Mouse (Mus musculus) bone marrow macrophage, adult 2 months (primary cell): ENCODE measurements around the gene Ubqln3. TPM values are rescaled to one million over a fixed set of nuclear protein-coding genes. Genes with fewer than 3 reads are reported as not detected.

Experiments used
- H3K27ac ChIP-seq: 2 replicates; pipeline ENCODE4 v1.5.1; 2012; ENCODE audit warnings: low read depth, low read length; ENCODE audit not compliant: insufficient read depth
- H3K4me1 ChIP-seq: 2 replicates; pipeline ENCODE4 v1.6.1; 2012; ENCODE audit warnings: low read length; ENCODE audit not compliant: control insufficient read depth, insufficient read depth
- H3K4me3 ChIP-seq: 2 replicates; pipeline ENCODE4 v1.5.1; 2012; ENCODE audit warnings: mild to moderate bottlenecking, low read length, moderate library complexity; ENCODE audit not compliant: insufficient read depth
- CTCF ChIP-seq: IDR thresholded peaks from 2 replicates; pipeline ENCODE4 v1.5.1; 2012; ENCODE audit warnings: low read depth, mild to moderate bottlenecking, low read length, moderate library complexity
- POLR2A ChIP-seq: IDR thresholded peaks from 2 replicates; pipeline ENCODE4 v1.6.1; 2012; ENCODE audit warnings: mild to moderate bottlenecking, low read depth, low read length, borderline replicate concordance
- polyA plus RNA-seq: library from polyadenylated mRNA; stranded (reverse); fragments of >200 nt; gene quantifications from 2 replicates; pipeline ENCODE4 v1.2.4, GENCODE M21; 2012; ENCODE audit not compliant: missing spikeins, insufficient read depth, insufficient read length

Ubqln3 gene
- polyA plus RNA-seq: not detected in 2 replicates

DNA sequence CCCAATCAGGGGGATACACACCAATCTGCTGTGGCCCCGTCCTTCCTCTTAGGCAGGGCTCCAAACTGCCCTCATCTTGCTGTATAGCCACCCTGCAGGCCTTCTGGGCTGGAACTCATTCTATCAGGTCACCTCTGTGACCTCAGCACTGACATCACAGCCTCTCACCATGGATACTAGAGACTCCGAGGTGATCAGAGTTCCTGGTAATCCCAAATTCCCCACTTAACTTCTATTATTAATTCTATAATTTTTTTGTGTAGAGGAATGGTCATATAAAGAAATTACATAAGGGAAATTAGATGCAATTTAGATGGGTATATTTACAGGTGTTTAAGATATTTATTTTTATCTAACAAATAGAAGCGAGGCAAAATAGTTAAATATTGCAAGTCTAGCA, at the start of gene Ubqln3:
Gene Ubqln3, minus strand, starts transcription at position 101 of the 400 bp plus-strand sequence.
- Histone ChIP-seq H3K27ac (no peak within 1 kb of the TSS), H3K4me3 (no peak within 1 kb of the TSS), H3K4me1 (no peaks in the 10 kb centered on the region)
- TF ChIP-seq POLR2A: no peak
- no peak for TF ChIP-seq CTCF

DNA sequence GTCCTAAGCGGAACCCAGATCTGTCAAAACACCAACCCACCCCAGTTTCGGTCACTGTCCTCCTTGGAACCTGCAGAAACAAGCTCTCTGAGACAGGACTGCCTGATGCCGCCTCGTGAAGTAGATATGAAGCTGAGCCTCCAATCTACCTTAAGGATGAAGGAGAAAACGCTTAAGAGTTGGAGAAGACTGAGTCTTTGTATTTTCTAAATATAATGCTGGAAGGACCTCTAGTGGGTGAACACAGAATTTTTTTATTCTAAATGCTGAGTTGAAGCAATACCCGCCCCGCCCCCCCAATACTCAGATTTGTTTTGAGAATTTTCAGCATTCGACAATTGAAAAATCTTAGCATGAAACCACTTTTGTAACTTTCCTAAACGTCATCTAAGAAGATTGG, 48.2 kb upstream of the Ubqln3 start:
- H3K4me1 ChIP-seq: no peaks in the 10 kb centered on the region
- H3K4me3 ChIP-seq: no peak overlapping the region
- TF ChIP-seq POLR2A (no peak), CTCF (no peak)
- no peak overlapping the region for H3K27ac ChIP-seq

DNA sequence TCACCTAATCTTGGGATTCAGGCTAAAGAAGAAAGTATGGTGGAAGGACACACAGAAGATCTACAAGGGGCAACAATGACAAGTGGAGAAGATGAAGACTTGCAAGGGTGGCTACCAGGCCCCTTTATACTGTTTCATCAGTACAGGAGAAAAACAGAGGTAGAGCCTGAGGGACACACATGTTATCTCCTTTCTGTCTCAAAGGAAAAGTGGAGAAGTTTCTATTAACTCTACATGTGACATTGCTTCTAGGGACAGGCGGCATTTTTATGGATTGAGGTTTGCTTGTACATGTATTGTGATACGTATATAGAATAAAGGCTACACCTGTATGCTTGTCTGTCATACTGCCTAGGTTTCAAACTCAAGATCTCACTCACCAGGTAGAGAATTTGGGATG, 40.2 kb upstream of the Ubqln3 start, which contains the start of gene Olfr648:
Gene Olfr648, minus strand, starts transcription at position 101 of the 400 bp plus-strand sequence.
- H3K4me3 ChIP-seq: no peak within 1 kb of the TSS
- H3K4me1 ChIP-seq: no peaks in the 10 kb centered on the region
- no peak within 1 kb of the TSS for H3K27ac ChIP-seq
- no peak for TF ChIP-seq POLR2A
- TF ChIP-seq CTCF: no peak

DNA sequence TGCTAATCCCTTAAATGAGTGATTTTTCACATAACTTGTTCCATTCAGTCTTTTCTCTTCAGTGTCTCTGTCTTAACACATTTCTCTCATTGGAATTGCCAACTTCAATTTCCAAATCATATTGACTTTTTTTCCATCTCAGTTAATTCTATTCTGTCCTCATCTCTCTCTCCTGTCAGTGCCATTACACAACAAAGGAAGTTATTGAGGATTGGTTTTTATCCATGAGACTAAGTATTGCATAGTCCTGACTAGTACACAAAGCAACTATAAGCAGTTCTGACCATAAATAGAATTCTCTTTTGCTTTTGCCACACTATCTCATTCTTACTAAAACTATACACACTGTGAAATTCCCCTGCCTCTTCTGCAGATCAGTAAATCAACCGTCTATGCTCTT, 36.0 kb upstream of the Ubqln3 start:
- H3K27ac ChIP-seq: no peak overlapping the region
- H3K4me1 ChIP-seq: no peaks in the 10 kb centered on the region
- TF ChIP-seq CTCF (no peak), POLR2A (no peak)
- no peak overlapping the region for H3K4me3 ChIP-seq

DNA sequence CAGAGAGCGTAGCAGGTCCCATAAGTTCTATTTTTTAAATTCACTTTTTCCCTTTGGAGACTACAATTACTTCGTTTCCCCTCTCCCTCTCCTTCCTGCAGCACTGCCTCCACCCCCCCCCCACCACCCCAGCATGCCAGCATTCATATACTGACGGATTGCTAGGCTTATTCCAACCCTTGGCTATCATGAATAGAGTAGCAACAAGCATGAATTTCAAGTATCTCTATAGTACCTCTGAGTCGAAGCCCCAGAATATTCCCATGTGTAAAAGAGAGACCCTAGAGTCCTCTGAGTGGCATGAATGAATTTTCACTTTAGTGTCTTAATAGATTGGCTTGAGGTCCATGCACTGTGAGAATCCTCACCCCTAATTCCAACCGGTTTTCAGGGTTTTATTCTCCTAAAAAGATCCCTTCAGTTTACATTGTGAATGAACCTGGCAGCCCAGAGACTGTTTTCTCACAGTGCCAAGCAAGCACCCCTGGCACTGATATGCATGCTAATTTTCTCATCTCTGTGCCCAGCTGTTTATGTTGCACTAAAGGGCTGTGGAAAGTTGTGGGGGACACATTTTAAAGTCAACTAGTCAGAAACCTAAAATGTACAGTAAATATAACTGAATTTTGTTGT, 35.5 kb upstream of the Ubqln3 start:
- Histone ChIP-seq H3K27ac (no peak overlapping the region), H3K4me3 (no peak overlapping the region), H3K4me1 (no peaks in the 10 kb centered on the region)
- TF ChIP-seq CTCF (no peak), POLR2A (no peak)

DNA sequence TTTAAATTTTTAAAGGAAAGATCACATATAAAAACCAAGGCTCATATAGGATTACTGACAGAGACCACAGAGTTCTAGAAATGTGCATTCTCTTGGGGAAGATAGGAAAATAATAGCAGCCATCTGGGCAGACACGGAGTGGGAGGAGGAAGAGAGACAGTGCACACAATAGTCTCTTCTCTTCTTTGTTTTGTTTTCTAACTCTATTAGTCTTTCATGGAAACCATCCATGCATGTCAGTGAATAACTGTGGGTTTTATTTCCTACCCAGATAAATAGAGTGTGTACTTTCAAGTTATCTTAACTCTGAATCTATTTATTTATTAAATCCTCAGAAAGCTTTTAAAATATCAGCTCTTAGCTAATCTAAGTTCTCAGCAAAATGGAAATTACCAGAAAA, 32.0 kb upstream of the Ubqln3 start:
- Histone ChIP-seq H3K27ac (no peak overlapping the region), H3K4me3 (no peak overlapping the region), H3K4me1 (no peaks in the 10 kb centered on the region)
- TF ChIP-seq POLR2A (no peak), CTCF (no peak)

DNA sequence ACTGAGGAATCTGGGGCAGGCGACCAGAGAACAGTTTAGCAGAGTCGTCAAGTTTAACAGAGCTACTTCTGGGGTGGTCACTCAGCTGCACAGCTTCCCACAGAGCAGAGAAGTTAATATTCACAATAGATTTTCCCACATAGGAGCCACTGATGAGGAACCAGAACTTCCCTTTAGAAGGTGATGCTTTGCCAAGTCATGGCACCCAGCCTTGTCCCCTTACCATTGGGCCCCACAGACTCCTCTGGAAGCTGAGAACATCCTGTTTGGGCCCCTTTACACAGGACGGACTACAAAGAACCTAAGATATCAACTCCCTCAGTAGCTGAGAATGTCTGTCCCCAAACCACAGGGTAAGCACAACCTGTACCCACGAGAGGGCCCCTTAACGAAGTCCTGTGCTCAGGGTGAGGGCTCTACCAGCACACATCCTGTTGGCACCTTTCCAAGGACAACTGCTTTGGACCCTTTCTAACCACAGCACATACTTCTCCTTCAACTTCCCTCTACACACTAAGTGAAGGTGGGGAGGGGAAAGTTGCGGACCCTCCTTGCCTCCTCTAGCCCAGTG, 26.6 kb upstream of the Ubqln3 start:
- H3K4me3 ChIP-seq: no peak overlapping the region
- no peak overlapping the region for H3K27ac ChIP-seq
- TF ChIP-seq POLR2A (no peak), CTCF (no peak)
- no peaks in the 10 kb centered on the region for H3K4me1 ChIP-seq

DNA sequence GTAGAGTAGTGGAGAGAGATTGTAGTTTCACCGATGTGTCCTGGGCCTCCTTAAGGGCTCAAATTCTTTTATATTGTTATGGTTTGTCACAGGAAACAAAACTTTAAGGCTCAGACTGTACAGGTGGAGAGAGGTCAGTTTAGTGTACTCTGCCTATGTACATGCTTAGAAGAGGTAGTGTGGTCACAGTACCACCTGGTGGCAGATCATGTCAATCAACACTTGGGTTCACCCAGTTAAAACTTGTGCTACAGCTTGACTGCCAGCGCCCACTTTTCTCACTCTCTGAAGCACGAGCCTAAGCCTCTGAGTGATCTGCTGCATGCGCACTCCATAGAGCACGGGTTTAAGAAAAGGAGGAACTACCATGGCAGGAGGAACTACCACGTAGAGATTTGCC, 24.0 kb upstream of the Ubqln3 start:
- no peak for TF ChIP-seq CTCF
- TF ChIP-seq POLR2A: no peak
- no peak overlapping the region for H3K27ac ChIP-seq
- no peak overlapping the region for H3K4me3 ChIP-seq
- H3K4me1 ChIP-seq: no peaks in the 10 kb centered on the region

DNA sequence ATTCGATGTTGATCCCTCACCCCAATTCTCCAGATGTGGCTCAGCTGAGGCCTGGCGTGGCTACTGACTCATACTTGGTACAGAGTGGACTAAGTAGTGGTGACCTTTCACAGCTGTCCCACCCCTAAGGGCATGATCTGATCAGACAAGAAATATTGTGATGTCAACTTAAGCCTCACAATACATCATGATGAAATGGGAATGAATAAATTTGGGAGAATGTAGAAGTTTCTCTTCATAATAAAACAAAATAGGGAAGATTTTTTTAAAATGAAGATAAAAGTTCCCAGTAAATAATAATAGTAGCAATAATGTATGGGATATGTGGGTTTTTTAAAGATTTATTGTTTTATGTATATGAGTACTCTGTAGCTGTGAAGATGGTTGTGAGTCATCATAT, 7.4 kb upstream of the Ubqln3 start, which contains the start of gene Ubqlnl:
Gene Ubqlnl, minus strand, starts transcription at position 101 of the 400 bp plus-strand sequence.
- H3K27ac ChIP-seq: no peak within 1 kb of the TSS
- H3K4me1 ChIP-seq: no peaks in the 10 kb centered on the region
- no peak for TF ChIP-seq CTCF
- TF ChIP-seq POLR2A: no peak
- H3K4me3 ChIP-seq: no peak within 1 kb of the TSS

DNA sequence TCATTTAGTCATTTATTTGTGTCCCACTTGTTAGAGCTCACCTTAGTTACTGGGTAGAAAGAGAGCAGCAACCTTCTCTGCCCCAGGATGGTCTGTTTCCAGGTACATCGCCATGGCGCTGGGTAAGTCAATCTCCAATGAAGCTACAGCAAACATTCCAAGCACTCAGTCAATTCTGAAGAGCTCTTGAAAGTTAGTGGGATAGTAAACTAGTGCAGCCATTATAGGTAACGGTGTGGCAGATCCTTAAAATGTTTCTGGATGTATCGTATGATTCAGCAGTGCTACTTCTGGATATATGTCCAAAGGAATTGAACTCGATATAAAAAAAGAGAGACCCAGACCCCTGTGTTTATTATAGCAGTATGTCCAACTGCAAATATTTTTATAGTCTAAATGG, 5.8 kb downstream of the Ubqln3 start, which contains the start of gene Olfr643:
Gene Olfr643, minus strand, starts transcription at position 101 of the 400 bp plus-strand sequence.
- Histone ChIP-seq H3K4me1 (no peaks in the 10 kb centered on the region), H3K4me3 (no peak within 1 kb of the TSS), H3K27ac (no peak within 1 kb of the TSS)
- no peak for TF ChIP-seq POLR2A
- TF ChIP-seq CTCF: no peak
